Mouse (Mus musculus) heart, adult 2 months (tissue): ENCODE measurements at regions not wholly inside any gene's neighbourhood (a gene's known extent, or its start where the extent isn't known, plus 50 kb on each side); places are given as distances from the start of the nearest gene placed in this dataset.

ENCODE experiments used
- CTCF ChIP-seq: fragments of 200-600 bp; IDR thresholded peaks from 2 replicates; pipeline ENCODE4 v1.8.1; 2022; ENCODE audit warnings: antibody characterized with exemption, mild to moderate bottlenecking, moderate library complexity
- POLR2A ChIP-seq: fragments of 200-500 bp; IDR thresholded peaks from 2 replicates; pipeline ENCODE4 v1.6.1; 2011; ENCODE audit warnings: mild to moderate bottlenecking, low read depth, low read length, control low read depth; ENCODE audit not compliant: insufficient read depth

DNA sequence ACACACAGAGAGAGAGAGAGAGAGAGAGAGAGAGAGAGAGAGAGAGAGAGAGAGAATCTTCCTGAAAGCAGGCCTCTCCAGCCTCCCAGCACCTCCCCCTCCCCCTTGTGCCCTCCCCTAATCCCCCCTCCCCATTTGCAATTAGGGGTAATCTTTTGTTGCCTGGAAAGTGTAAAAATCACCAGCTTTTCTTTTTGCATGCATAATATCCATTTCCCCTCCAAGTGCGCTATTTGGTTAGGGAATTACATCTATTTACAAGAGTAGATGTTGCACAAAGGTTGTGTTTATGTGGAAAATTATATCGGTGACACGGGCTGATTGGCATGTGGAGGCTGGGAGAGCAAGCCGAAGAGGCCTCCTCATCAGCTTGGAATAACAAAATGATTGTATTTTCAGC is 135.4 kb upstream of the Gm12830 start:
- TF ChIP-seq POLR2A = no peak
- TF ChIP-seq CTCF = no peak
